Mouse (Mus musculus): Measurements from ENCODE around the gene Olfr142. TPM values are rescaled to one million over a fixed set of nuclear protein-coding genes. Genes with fewer than 3 reads are reported as not detected.

The Olfr142 gene
- not detected for polyA plus RNA-seq (2014; fragmentation: Illumina TruSeq; extraction: RNeasy Lipid Tissue Mini Kit (QIAGEN cat#74804); ENCODE audit: low read depth, low replicate concordance)

GRCm38 (mm10) chr2:90257492-90257891 lies at the start of gene Olfr142:
Olfr142 (minus strand) TSS chr2:90257592.

GRCm38 (mm10) chr2:90292741-90293140 lies 35.3 kb upstream of the Olfr142 start, which contains the start of gene Olfr1272:
Olfr1272 (minus strand) TSS chr2:90292841.

GRCm38 (mm10) chr2:90270932-90271331 lies 13.5 kb upstream of the Olfr142 start, which contains the start of gene Olfr1271:
Olfr1271 (minus strand) TSS chr2:90271032.

GRCm38 (mm10) chr2:90224393-90224792 lies 33.0 kb downstream of the Olfr142 start, which contains the start of gene Olfr1506:
Olfr1506 (minus strand) TSS chr2:90224493.

Other genes starting within 250 kb of the Olfr142 start
- 0.04 TPM for gene Olfr1263, start 245.5 kb downstream of the Olfr142 start, polyA plus RNA-seq (2014; fragmentation: Illumina TruSeq; extraction: RNeasy Lipid Tissue Mini Kit (QIAGEN cat#74804); ENCODE audit: low read depth, low replicate concordance)
- not detected for gene Olfr1264, start 232.0 kb downstream of the Olfr142 start, polyA plus RNA-seq (2014; fragmentation: Illumina TruSeq; extraction: RNeasy Lipid Tissue Mini Kit (QIAGEN cat#74804); ENCODE audit: low read depth, low replicate concordance)
- not detected for gene Olfr1265, start 222.3 kb downstream of the Olfr142 start, polyA plus RNA-seq (2014; fragmentation: Illumina TruSeq; extraction: RNeasy Lipid Tissue Mini Kit (QIAGEN cat#74804); ENCODE audit: low read depth, low replicate concordance)
- gene Olfr140, start 194.0 kb downstream of the Olfr142 start, polyA plus RNA-seq (2014; fragmentation: Illumina TruSeq; extraction: RNeasy Lipid Tissue Mini Kit (QIAGEN cat#74804); ENCODE audit: low read depth, low replicate concordance) = not detected
- gene Olfr1269, start 136.2 kb downstream of the Olfr142 start, polyA plus RNA-seq (2014; fragmentation: Illumina TruSeq; extraction: RNeasy Lipid Tissue Mini Kit (QIAGEN cat#74804); ENCODE audit: low read depth, low replicate concordance) = not detected
- 0.49 TPM for gene Olfr32, start 115.3 kb downstream of the Olfr142 start, polyA plus RNA-seq (2014; fragmentation: Illumina TruSeq; extraction: RNeasy Lipid Tissue Mini Kit (QIAGEN cat#74804); ENCODE audit: low read depth, low replicate concordance)
- 0.29 TPM for gene Olfr1270, start 104.5 kb downstream of the Olfr142 start, polyA plus RNA-seq (2014; fragmentation: Illumina TruSeq; extraction: RNeasy Lipid Tissue Mini Kit (QIAGEN cat#74804); ENCODE audit: low read depth, low replicate concordance)
- gene Olfr1506, start 33.1 kb downstream of the Olfr142 start, polyA plus RNA-seq (2014; fragmentation: Illumina TruSeq; extraction: RNeasy Lipid Tissue Mini Kit (QIAGEN cat#74804); ENCODE audit: low read depth, low replicate concordance) = 0.15 TPM
- not detected for gene Olfr1271, start 13.4 kb upstream of the Olfr142 start, polyA plus RNA-seq (2014; fragmentation: Illumina TruSeq; extraction: RNeasy Lipid Tissue Mini Kit (QIAGEN cat#74804); ENCODE audit: low read depth, low replicate concordance)
- gene Olfr1272, start 35.2 kb upstream of the Olfr142 start, polyA plus RNA-seq (2014; fragmentation: Illumina TruSeq; extraction: RNeasy Lipid Tissue Mini Kit (QIAGEN cat#74804); ENCODE audit: low read depth, low replicate concordance) = not detected
- not detected for gene Gm13769, start 64.6 kb upstream of the Olfr142 start, polyA plus RNA-seq (2014; fragmentation: Illumina TruSeq; extraction: RNeasy Lipid Tissue Mini Kit (QIAGEN cat#74804); ENCODE audit: low read depth, low replicate concordance)
- gene Olfr1274-ps, start 141.1 kb upstream of the Olfr142 start, polyA plus RNA-seq (2014; fragmentation: Illumina TruSeq; extraction: RNeasy Lipid Tissue Mini Kit (QIAGEN cat#74804); ENCODE audit: low read depth, low replicate concordance) = not detected